Mouse (Mus musculus): ENCODE measurements around the gene Ntm. TPM values are rescaled to one million over a fixed set of nuclear protein-coding genes. Genes with fewer than 3 reads are reported as not detected.

The Ntm gene
- polyA plus RNA-seq, 1 experiment from 2014 or later, result 134 TPM

GRCm38 (mm10) chr9:29771870-29772269 is 191.1 kb downstream of the Ntm start:
- H3K9ac ChIP-seq (replicated peaks; ENCODE audit: low read depth, low read length), result no peak overlapping the region
- no peak overlapping the region for H3K4me3 ChIP-seq (replicated peaks; ENCODE audit: low read length)
- H3K9me3 ChIP-seq (ENCODE audit: control insufficient read depth, low read length), result no peaks in the 10 kb centered on the region
- peaks cover 3% of the 10 kb centered on the region; the same call in 1 of the 2 replicates for H3K27me3 ChIP-seq (replicated peaks; ENCODE audit: control insufficient read depth, insufficient read depth, low read length)
- no peak overlapping the region for H3K27ac ChIP-seq (ENCODE audit: low read length)
- whole genome bisulfite sequencing, result 66% methylated on average over 5 of the region's 5 CpGs
- ATAC-seq, result no peak
- H3K4me2 ChIP-seq (ENCODE audit: low read length), result no peak overlapping the region
- no peaks in the 10 kb centered on the region for H3K36me3 ChIP-seq (ENCODE audit: control insufficient read depth, insufficient read depth)
- peaks cover 9% of the 10 kb centered on the region for H3K4me1 ChIP-seq (replicated peaks; ENCODE audit: control insufficient read depth, insufficient read depth, low read length)

DNA sequence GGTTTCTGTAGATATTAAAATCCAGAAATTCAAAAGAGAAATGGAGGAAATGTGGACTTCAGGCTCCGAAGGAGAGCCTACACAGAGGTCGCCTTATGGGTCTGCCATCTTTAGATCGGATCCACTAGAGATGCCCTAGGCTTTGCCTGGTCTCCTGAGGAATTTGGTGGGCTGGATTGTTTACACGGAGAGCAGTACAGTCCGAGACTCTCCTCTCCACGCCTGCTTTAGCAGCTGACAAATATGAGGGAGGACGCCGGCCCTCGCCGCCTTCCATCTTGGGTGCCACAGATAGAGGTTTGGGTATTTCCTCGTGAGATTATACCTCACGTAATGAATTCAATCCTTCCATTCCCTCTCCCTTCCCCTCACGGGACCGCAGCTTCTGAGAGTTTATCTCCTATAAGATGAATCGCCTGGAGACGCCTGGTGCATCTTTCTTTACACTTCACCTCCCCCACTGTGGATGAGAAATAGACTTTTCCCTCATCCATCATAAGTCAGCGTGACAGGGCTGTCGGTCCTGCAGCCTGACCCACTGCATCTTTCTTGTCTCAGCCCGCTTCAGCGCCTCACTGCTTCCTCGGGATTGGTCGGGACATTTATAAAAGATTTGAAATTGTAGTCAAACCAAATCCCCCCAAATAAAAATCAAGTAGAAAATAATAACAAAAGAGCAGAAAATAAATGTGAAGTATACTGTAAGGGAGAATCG is 191.7 kb downstream of the Ntm start:
- no peak overlapping the region for H3K4me3 ChIP-seq (replicated peaks; ENCODE audit: low read length)

GRCm38 (mm10) chr9:29769361-29769760 is 193.6 kb downstream of the Ntm start:
- Histone ChIP-seq H3K27ac (ENCODE audit: low read length) (no peak overlapping the region), H3K4me3 (replicated peaks; ENCODE audit: low read length) (no peak overlapping the region), H3K4me1 (replicated peaks; ENCODE audit: control insufficient read depth, insufficient read depth, low read length) (peaks cover 9% of the 10 kb centered on the region), H3K4me2 (ENCODE audit: low read length) (no peak overlapping the region), H3K9me3 (ENCODE audit: control insufficient read depth, low read length) (no peaks in the 10 kb centered on the region), H3K36me3 (ENCODE audit: control insufficient read depth, insufficient read depth) (no peaks in the 10 kb centered on the region), H3K9ac (replicated peaks; ENCODE audit: low read depth, low read length) (no peak overlapping the region), H3K27me3 (replicated peaks; ENCODE audit: control insufficient read depth, insufficient read depth, low read length) (no peaks in the 10 kb centered on the region; the same call in 1 of the 2 replicates)
- 57% methylated on average over 4 of the region's 4 CpGs for WGBS
- no peak for ATAC-seq

More for the DNA sequence above, 191.7 kb downstream of the Ntm start:
- no peaks in the 10 kb centered on the region for H3K9me3 ChIP-seq (ENCODE audit: control insufficient read depth, low read length)
- H3K27me3 ChIP-seq (replicated peaks; ENCODE audit: control insufficient read depth, insufficient read depth, low read length), result peaks cover 3% of the 10 kb centered on the region; the same call in 1 of the 2 replicates
- ATAC-seq, result no peak
- peaks cover 9% of the 10 kb centered on the region for H3K4me1 ChIP-seq (replicated peaks; ENCODE audit: control insufficient read depth, insufficient read depth, low read length)
- WGBS, result 91% methylated on average over 23 of the region's 23 CpGs
- no peak overlapping the region for H3K4me2 ChIP-seq (ENCODE audit: low read length)
- no peak overlapping the region for H3K27ac ChIP-seq (ENCODE audit: low read length)
- H3K36me3 ChIP-seq (ENCODE audit: control insufficient read depth, insufficient read depth), result no peaks in the 10 kb centered on the region
- H3K9ac ChIP-seq (replicated peaks; ENCODE audit: low read depth, low read length), result no peak overlapping the region

GRCm38 (mm10) chr9:29765990-29766980 is 196.7 kb downstream of the Ntm start:
- H3K4me2 ChIP-seq (ENCODE audit: low read length), result no peak overlapping the region
- ATAC-seq, result no peak
- H3K27me3 ChIP-seq (replicated peaks; ENCODE audit: control insufficient read depth, insufficient read depth, low read length), result no peaks in the 10 kb centered on the region; the same call in 1 of the 2 replicates
- H3K36me3 ChIP-seq (ENCODE audit: control insufficient read depth, insufficient read depth), result no peaks in the 10 kb centered on the region
- no peaks in the 10 kb centered on the region for H3K9me3 ChIP-seq (ENCODE audit: control insufficient read depth, low read length)
- WGBS, result 69% methylated on average over 6 of the region's 6 CpGs
- H3K27ac ChIP-seq (ENCODE audit: low read length), result no peak overlapping the region
- no peak overlapping the region for H3K9ac ChIP-seq (replicated peaks; ENCODE audit: low read depth, low read length)
- no peak overlapping the region for H3K4me3 ChIP-seq (replicated peaks; ENCODE audit: low read length)
- no peaks in the 10 kb centered on the region for H3K4me1 ChIP-seq (replicated peaks; ENCODE audit: control insufficient read depth, insufficient read depth, low read length)

DNA sequence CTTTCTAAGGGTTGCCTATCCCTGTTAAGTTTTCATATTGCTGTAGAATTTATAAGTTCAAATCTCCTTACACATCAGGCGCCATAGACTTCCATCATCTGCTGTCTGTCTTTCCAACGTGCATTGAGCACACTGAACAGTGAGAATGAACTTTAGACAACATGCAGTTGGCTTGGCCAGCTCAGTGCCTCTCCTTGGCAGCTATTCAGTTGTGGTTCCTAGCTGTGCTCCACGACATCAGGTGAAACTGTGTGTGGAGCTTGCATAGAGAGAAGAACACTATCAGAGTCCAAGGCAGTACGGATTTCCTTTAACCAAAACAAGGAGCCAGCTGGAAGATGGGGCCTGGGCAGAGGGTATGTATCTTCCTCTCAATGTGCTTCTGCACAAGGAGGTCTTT is 199.6 kb downstream of the Ntm start:
- H3K4me1 ChIP-seq (replicated peaks; ENCODE audit: control insufficient read depth, insufficient read depth, low read length), result no peaks in the 10 kb centered on the region
- ATAC-seq, result no peak
- H3K27ac ChIP-seq (ENCODE audit: low read length), result no peak overlapping the region
- H3K9ac ChIP-seq (replicated peaks; ENCODE audit: low read depth, low read length), result no peak overlapping the region
- H3K36me3 ChIP-seq (ENCODE audit: control insufficient read depth, insufficient read depth), result no peaks in the 10 kb centered on the region
- H3K4me2 ChIP-seq (ENCODE audit: low read length), result no peak overlapping the region
- 78% methylated on average over 4 of the region's 4 CpGs for WGBS
- no peak overlapping the region for H3K4me3 ChIP-seq (replicated peaks; ENCODE audit: low read length)
- H3K27me3 ChIP-seq (replicated peaks; ENCODE audit: control insufficient read depth, insufficient read depth, low read length), result no peaks in the 10 kb centered on the region
- no peaks in the 10 kb centered on the region for H3K9me3 ChIP-seq (ENCODE audit: control insufficient read depth, low read length)

DNA sequence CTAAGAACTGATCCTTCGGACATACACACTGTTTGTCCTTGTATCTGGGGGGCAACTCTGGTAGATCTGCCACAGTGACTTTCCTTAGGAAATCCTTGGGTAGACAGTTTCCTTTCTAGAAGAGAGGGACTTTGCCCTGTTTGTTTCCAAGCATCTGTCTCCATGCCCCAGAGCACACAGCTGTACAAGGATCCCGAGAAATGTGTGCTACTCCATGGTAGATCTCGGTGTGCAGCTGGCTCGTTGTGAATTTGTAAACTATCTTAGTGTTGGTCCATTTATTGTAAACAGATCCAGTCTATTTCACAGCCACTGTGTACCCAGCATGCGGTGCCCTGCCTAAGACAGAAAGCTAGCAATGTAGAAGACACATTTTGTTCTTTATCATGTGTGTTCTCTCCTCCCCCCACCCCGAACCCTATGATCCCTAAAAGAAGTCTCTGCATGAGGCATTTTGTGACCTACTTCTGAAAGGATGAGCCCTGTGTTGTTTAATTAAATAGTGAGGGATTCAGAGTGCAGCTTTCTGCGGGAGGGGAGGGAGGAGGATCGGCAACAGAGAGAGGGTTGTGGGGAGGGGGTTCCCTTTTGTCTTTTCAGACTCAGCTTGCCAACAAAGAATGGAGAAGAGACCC is 200.9 kb downstream of the Ntm start:
- H3K4me1 ChIP-seq (replicated peaks; ENCODE audit: control insufficient read depth, insufficient read depth, low read length), result no peaks in the 10 kb centered on the region
- ATAC-seq, result no peak
- H3K36me3 ChIP-seq (ENCODE audit: control insufficient read depth, insufficient read depth), result no peaks in the 10 kb centered on the region
- WGBS, result 28% methylated on average over 8 of the region's 8 CpGs
- no peaks in the 10 kb centered on the region for H3K27me3 ChIP-seq (replicated peaks; ENCODE audit: control insufficient read depth, insufficient read depth, low read length)
- H3K4me2 ChIP-seq (ENCODE audit: low read length), result no peak overlapping the region
- no peak overlapping the region for H3K27ac ChIP-seq (ENCODE audit: low read length)
- H3K9ac ChIP-seq (replicated peaks; ENCODE audit: low read depth, low read length), result no peak overlapping the region
- no peaks in the 10 kb centered on the region for H3K9me3 ChIP-seq (ENCODE audit: control insufficient read depth, low read length)
- no peak overlapping the region for H3K4me3 ChIP-seq (replicated peaks; ENCODE audit: low read length)

- Histone ChIP-seq H3K9me3 (ENCODE audit: control insufficient read depth, low read length) (no peaks in the 10 kb centered on the region), H3K27me3 (replicated peaks; ENCODE audit: control insufficient read depth, insufficient read depth, low read length) (no peaks in the 10 kb centered on the region), H3K4me1 (replicated peaks; ENCODE audit: control insufficient read depth, insufficient read depth, low read length) (no peaks in the 10 kb centered on the region), H3K27ac (ENCODE audit: low read length) (no peak overlapping the region), H3K4me2 (ENCODE audit: low read length) (no peak overlapping the region), H3K36me3 (ENCODE audit: control insufficient read depth, insufficient read depth) (no peaks in the 10 kb centered on the region), H3K9ac (replicated peaks; ENCODE audit: low read depth, low read length) (no peak overlapping the region), H3K4me3 (replicated peaks; ENCODE audit: low read length) (no peak overlapping the region)
- no peak for ATAC-seq
- WGBS, result 73% methylated on average over 5 of the region's 5 CpGs
Observed at GRCm38 (mm10) chr9:29761511-29761910, 201.4 kb downstream of the Ntm start.

- H3K36me3 ChIP-seq (ENCODE audit: control insufficient read depth, insufficient read depth), result no peaks in the 10 kb centered on the region
- no peak overlapping the region for H3K4me3 ChIP-seq (replicated peaks; ENCODE audit: low read length)
- no peak overlapping the region for H3K27ac ChIP-seq (ENCODE audit: low read length)
- no peak for ATAC-seq
- no peak overlapping the region for H3K9ac ChIP-seq (replicated peaks; ENCODE audit: low read depth, low read length)
- H3K4me1 ChIP-seq (replicated peaks; ENCODE audit: control insufficient read depth, insufficient read depth, low read length), result no peaks in the 10 kb centered on the region
- H3K9me3 ChIP-seq (ENCODE audit: control insufficient read depth, low read length), result no peaks in the 10 kb centered on the region
- H3K4me2 ChIP-seq (ENCODE audit: low read length), result no peak overlapping the region
- 59% methylated on average over 3 of the region's 3 CpGs for WGBS
- H3K27me3 ChIP-seq (replicated peaks; ENCODE audit: control insufficient read depth, insufficient read depth, low read length), result no peaks in the 10 kb centered on the region
Observed at GRCm38 (mm10) chr9:29759940-29760339, 203.0 kb downstream of the Ntm start.

- 84% methylated on average over 2 of the region's 2 CpGs for WGBS
- Histone ChIP-seq H3K4me2 (ENCODE audit: low read length) (no peak overlapping the region), H3K9me3 (ENCODE audit: control insufficient read depth, low read length) (no peaks in the 10 kb centered on the region), H3K9ac (replicated peaks; ENCODE audit: low read depth, low read length) (no peak overlapping the region), H3K36me3 (ENCODE audit: control insufficient read depth, insufficient read depth) (no peaks in the 10 kb centered on the region), H3K4me1 (replicated peaks; ENCODE audit: control insufficient read depth, insufficient read depth, low read length) (no peaks in the 10 kb centered on the region), H3K27me3 (replicated peaks; ENCODE audit: control insufficient read depth, insufficient read depth, low read length) (no peaks in the 10 kb centered on the region), H3K4me3 (replicated peaks; ENCODE audit: low read length) (no peak overlapping the region), H3K27ac (ENCODE audit: low read length) (no peak overlapping the region)
- no peak for ATAC-seq
Observed at GRCm38 (mm10) chr9:29759060-29759459, 203.9 kb downstream of the Ntm start.
